Mouse (Mus musculus): ENCODE measurements around the gene Col13a1.

Gene Col13a1

GRCm38 (mm10) chr10:61827950-61828936, 150.7 kb downstream of the Col13a1 start:
- no peak for DNase-seq (ENCODE audit: low spot score)

DNA sequence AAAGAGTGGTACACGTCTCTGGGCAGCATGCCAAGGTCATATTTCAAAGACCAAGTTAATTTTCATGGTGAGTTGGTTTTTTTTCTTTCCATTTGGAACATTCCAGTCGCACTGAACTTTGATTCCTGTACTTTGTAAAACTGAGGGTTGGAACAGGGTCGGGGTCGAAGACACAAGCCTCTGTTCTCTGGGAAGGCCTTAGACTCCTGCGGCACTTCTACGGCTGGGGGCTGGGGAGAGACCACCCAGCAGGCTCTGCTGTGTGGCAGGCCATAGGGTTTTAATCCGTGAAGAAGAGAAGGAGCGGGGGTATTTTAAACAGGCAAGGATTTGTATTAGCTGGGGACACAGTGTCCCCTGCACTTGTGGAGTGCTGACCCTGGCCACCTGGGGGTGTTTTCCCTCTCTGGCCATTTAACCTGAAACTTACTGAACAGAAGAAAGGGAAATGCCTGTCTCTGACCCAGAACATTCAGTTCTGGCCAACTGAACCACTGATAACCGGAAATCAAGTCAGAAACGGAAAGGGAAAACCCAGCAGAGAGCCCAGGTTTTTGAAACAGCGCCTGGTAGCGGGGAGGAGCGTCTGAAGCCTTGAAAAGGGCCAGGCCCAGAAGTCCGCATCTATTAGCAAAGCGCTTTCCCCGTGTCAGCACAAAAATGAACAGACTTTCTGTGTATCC, 152.0 kb downstream of the Col13a1 start:
- no peak for DNase-seq (ENCODE audit: low spot score)

DNA sequence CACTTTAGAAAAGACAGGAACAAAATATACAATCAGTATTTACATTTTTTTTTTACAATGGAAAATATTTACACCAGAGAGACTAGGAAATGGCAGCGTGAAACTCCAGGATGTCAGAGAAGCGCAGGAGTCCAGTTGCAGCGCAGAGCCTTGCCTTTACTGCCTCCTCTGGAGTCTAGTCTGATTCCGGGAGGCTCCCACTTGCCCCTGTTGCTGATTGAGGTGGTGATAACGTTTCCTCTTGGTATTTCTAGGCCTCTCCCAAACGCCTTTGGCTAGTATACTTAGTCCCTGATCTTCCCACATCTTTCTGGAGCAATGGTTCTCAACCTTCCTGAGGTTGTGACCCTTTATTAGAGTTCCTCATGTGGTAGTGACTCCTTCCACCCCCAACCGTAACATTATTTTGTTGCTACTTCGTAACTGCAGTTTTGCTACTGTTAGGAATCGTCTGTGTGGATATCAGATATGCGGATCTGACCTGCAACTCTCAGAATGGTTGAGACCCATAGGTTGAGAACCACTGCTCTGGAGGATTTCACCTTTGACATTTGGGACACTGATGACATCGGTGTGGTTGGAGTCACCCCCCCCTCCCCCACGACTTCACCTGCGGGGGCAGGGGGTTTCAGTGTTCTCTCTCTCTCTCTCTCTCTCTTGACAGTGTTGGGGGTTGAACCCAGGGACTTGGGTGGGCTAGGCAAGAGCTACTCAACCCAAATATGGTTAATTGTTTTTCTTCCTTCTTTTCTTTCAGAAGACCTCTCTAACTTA, 152.7 kb downstream of the Col13a1 start:
- DNase-seq (ENCODE audit: low spot score) = no peak

GRCm38 (mm10) chr10:61825536-61825935, 153.4 kb downstream of the Col13a1 start:
- DNase-seq (ENCODE audit: low spot score) = no peak

GRCm38 (mm10) chr10:61823731-61824115, 155.2 kb downstream of the Col13a1 start:
- DNase-seq (ENCODE audit: low spot score) = no peak

DNA sequence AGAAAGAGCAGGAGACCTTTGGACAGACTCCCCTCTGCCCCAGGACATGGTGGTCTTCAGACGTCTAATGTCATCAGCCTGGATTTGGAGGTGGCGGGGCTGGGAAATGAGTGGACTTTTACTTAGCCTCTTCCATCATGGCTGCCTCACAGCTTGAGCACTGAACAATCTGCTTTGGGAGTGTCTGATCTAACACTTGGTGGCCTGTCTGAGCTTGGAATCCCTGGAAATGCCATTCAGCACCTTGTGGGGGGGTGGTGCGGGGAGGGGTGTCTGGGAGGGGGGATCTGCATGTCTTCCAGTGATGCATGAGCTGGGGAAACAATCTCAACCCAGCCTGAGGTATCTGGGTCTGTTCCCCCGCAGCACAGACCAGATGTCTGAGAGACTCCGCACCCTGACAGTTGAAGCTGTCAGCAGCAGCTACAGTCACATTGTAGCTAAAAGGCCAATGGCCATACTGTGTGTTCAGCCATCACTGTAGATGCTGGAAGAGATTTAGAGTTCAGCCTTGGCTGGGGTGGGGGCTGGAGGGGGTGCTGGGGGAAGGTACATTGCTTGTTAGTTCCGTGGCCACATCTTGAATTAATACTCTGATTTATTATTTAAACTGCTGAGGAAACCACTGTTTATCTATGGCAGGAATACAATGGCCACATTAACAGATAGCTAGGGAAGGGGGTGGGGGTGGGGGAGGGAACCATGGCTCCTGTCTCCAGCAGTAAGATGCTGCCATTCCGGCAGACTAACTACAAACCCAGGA, 155.8 kb downstream of the Col13a1 start:
- DNase-seq (ENCODE audit: low spot score) = no peak

GRCm38 (mm10) chr10:61820050-61820449, 158.9 kb downstream of the Col13a1 start:
- no peak for DNase-seq (ENCODE audit: low spot score)

GRCm38 (mm10) chr10:61811987-61812386, 166.9 kb downstream of the Col13a1 start:
- no peak for DNase-seq (ENCODE audit: low spot score)

DNA sequence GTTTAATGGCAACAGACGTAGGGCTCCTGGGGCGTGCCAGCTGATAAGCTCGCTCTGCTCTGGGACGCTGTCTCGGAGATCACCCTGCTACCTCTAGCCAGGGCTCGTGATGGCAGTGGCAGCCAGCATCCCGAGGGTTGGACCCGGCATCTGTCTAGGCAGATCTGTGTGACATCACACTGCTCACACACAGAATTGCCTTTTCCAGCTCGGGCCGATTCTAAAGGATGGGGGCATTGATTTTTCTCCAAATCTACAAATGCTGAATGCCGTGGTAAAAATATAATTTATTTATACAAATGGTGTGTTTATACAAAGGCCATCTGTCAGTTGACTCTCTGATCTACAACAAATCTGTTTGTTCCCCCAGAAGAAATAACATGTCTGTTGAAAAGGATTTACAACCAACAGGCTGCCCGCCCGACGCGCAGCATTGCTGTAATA, 180.8 kb downstream of the Col13a1 start:
- no peak for DNase-seq (ENCODE audit: low spot score)

- DNase-seq (ENCODE audit: low spot score) = no peak
Measured at GRCm38 (mm10) chr10:61795458-61795857, 183.4 kb downstream of the Col13a1 start.

- DNase-seq (ENCODE audit: low spot score) = no peak
Measured at GRCm38 (mm10) chr10:61794971-61795370, 183.9 kb downstream of the Col13a1 start.

DNA sequence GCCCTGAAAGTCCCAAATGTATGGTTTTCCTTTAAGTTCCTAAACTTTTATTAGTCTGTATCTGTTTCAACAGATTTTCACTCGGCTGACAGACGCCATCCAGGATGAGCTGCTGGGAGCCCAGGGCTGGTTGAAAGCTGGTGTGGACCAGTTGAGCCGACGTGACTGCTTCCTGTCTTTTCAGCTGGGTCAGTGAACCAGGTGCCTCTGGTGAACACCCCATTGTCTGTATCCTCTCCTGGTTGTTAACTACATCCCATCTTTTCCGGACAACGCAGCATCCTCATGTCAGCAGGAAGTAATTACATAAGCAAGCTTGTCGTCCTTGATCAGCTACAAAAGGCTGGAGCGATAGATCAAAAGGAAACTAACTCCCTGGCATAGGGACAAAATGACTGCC, 185.9 kb downstream of the Col13a1 start:
- no peak for DNase-seq (ENCODE audit: low spot score)

DNA sequence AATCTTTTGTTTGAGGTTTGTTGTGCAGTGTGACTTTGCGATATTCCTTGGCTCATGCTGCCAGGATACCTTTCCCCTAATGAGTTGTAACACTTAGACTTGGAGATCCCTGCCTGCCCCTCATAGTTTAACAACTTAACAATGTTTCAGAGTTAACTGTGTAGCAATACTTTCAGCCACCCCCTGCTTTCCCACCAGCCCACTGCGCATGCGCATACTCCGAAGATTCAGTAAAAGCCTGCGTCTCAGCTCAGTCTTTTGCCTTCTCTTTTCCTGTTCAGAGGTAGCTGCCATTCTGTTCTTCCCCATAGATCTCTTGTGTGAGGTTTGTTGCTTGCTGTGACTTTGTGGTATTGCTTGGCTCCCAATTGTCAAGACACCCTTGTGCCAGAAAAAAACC, 190.4 kb downstream of the Col13a1 start:
- no peak for DNase-seq (ENCODE audit: low spot score)
